Mouse (Mus musculus): Measurements from ENCODE around the gene Ugt8a. TPM values are rescaled to one million over a fixed set of nuclear protein-coding genes. Genes with fewer than 3 reads are reported as not detected.

The Ugt8a gene
- polyA plus RNA-seq (2016; fragmentation: Nextera tagmentation; extraction: Ambion mirVana): 0.99 and 1.4 TPM in 2 replicates

DNA sequence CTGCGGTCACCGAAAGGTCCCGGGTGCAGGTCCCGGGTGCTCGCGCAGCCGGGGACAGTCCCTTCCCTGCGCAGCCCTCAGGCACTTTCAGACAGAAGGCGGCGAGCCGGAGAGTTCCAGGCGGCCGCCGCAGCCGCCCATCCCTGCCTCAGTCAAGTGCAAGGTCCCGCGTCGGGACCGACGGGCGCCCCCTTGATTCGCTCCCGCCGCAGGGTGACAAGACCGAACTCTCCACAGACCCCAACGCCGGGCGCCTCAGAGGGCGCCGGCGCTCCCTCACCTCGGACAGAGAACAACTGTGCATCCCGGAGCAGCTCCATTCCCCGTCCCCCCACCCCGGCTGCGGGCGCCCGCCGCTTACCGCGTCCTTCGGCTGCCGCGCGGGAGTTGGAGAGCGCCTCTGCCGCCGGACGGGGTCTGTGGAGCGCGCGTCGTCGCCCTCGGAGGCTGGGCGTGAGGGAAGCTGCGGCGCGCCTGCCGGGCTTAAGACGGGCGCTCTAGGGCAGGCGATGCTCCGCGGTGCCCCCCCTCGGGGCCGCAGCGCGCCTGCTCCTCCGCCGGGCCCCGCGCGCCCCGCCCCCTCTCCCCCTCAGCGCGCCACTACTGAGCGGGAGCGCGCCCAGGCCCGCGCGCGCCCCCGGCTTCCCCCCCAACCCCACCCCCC is at the start of gene Ugt8a:
Ugt8a (minus strand) TSS at position 528 of the 664 bp plus-strand sequence.
- Histone ChIP-seq H3K4me3 (peak within 1 kb of the TSS; percentile 69), H3K36me3 (replicated peaks) (no peaks in the 10 kb centered on the region), H3K27ac (replicated peaks) (peak within 1 kb of the TSS; percentile 59), H3K27me3 (replicated peaks; ENCODE audit: low read depth, poor library complexity, severe bottlenecking) (peaks cover 55% of the 10 kb centered on the region), H3K4me1 (peaks cover 19% of the 10 kb centered on the region), H3K9me3 (no peaks in the 10 kb centered on the region)
- WGBS: under 1% methylated on average over 84 of the region's 85 CpGs
- peak; percentile 66 for DNase-seq (ENCODE audit: low spot score)

DNA sequence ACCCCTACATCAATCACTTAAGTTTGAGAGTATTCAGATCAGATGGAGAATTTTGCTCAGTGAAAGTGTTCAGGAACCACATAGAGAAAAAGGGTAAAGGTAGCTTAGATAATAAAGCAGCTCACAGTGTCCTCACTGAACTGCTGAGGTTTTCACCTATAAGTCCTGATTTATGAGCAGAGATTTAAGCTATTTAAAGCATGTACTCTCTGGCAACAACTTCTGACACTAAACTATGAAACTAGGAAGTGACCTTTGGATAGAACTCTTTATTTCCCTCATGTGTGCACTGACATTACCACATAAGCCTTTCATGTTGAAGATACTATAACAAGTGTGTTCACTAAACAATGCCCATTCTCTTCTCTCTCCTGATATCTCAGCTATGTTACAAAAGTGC is 48.2 kb upstream of the Ugt8a start:
- Histone ChIP-seq H3K9me3 (no peaks in the 10 kb centered on the region), H3K4me3 (no peak overlapping the region), H3K27me3 (replicated peaks; ENCODE audit: low read depth, poor library complexity, severe bottlenecking) (no peaks in the 10 kb centered on the region), H3K36me3 (replicated peaks) (no peaks in the 10 kb centered on the region), H3K27ac (replicated peaks) (no peak overlapping the region), H3K4me1 (no peaks in the 10 kb centered on the region)
- no peak for DNase-seq (ENCODE audit: low spot score)

GRCm38 (mm10) chr3:125983707-125984420 is 45.4 kb upstream of the Ugt8a start:
- H3K9me3 ChIP-seq: no peaks in the 10 kb centered on the region
- no peak for DNase-seq (ENCODE audit: low spot score)
- WGBS: 86% methylated on average over 2 of the region's 2 CpGs

GRCm38 (mm10) chr3:125979475-125979874 is 41.1 kb upstream of the Ugt8a start:
- H3K4me1 ChIP-seq: no peaks in the 10 kb centered on the region
- 89% methylated on average over 3 of the region's 3 CpGs for WGBS
- no peak for DNase-seq (ENCODE audit: low spot score)
- H3K4me3 ChIP-seq: no peak overlapping the region
- H3K27ac ChIP-seq (replicated peaks): no peak overlapping the region
- H3K27me3 ChIP-seq (replicated peaks; ENCODE audit: low read depth, poor library complexity, severe bottlenecking): no peaks in the 10 kb centered on the region
- no peaks in the 10 kb centered on the region for H3K36me3 ChIP-seq (replicated peaks)
- no peaks in the 10 kb centered on the region for H3K9me3 ChIP-seq

More at GRCm38 (mm10) chr3:125983707-125984420, 45.4 kb upstream of the Ugt8a start:
- Histone ChIP-seq H3K4me1 (no peaks in the 10 kb centered on the region), H3K27ac (replicated peaks) (no peak overlapping the region), H3K4me3 (no peak overlapping the region), H3K36me3 (replicated peaks) (no peaks in the 10 kb centered on the region), H3K27me3 (replicated peaks; ENCODE audit: low read depth, poor library complexity, severe bottlenecking) (no peaks in the 10 kb centered on the region)

- no peaks in the 10 kb centered on the region for H3K9me3 ChIP-seq
- DNase-seq (ENCODE audit: low spot score): no peak
- no peak overlapping the region for H3K27ac ChIP-seq (replicated peaks)
- H3K4me3 ChIP-seq: no peak overlapping the region
- H3K27me3 ChIP-seq (replicated peaks; ENCODE audit: low read depth, poor library complexity, severe bottlenecking): no peaks in the 10 kb centered on the region
- no peaks in the 10 kb centered on the region for H3K36me3 ChIP-seq (replicated peaks)
- WGBS: 70% methylated on average over 4 of the region's 4 CpGs
- no peaks in the 10 kb centered on the region for H3K4me1 ChIP-seq
These were observed 37.5 kb upstream of the Ugt8a start for GRCm38 (mm10) chr3:125975899-125976298.

- WGBS: 60% methylated on average over 4 of the region's 4 CpGs
- Histone ChIP-seq H3K27ac (replicated peaks) (no peak overlapping the region), H3K4me3 (no peak overlapping the region), H3K4me1 (no peaks in the 10 kb centered on the region), H3K36me3 (replicated peaks) (no peaks in the 10 kb centered on the region), H3K27me3 (replicated peaks; ENCODE audit: low read depth, poor library complexity, severe bottlenecking) (no peaks in the 10 kb centered on the region), H3K9me3 (no peaks in the 10 kb centered on the region)
- no peak for DNase-seq (ENCODE audit: low spot score)
These were observed 31.0 kb upstream of the Ugt8a start for GRCm38 (mm10) chr3:125969458-125969857.

DNA sequence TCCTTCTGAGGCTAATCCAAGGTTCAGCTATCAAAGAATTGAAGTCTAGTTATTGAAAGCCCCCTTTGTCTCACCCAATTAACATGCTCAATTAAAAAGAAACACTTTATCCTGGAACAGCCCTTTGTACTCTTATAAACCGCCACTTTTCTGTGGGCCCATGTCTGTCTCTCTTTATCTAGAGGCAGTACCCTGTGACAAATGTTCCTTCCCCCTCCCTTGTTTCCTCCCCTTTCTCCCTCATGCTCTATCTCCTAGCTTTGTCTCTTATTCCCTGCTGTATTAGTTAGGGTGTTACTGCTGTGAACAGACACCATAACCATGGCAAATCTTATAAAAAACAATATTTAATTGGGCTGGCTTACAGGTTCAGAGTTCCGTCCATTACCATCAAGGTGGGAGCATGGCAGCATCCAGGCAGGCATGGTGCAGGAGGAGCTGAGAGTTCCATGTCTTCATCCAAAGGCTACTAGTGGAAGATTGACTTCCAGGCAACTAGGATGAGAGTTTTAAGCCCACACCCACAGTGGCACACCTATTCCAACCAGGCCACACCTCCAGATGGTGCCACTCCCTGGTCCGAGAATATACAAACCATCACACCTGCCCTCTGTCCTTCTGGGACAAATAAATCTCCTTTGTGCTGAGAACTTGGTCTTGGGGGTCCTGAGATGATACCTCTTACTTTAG is 17.9 kb upstream of the Ugt8a start:
- DNase-seq (ENCODE audit: low spot score): no peak
- Histone ChIP-seq H3K36me3 (replicated peaks) (no peaks in the 10 kb centered on the region), H3K4me3 (no peak overlapping the region), H3K9me3 (no peaks in the 10 kb centered on the region), H3K27ac (replicated peaks) (no peak overlapping the region), H3K4me1 (no peaks in the 10 kb centered on the region), H3K27me3 (replicated peaks; ENCODE audit: low read depth, poor library complexity, severe bottlenecking) (no peaks in the 10 kb centered on the region)
- WGBS: 71% methylated on average over 3 of the region's 3 CpGs

DNA sequence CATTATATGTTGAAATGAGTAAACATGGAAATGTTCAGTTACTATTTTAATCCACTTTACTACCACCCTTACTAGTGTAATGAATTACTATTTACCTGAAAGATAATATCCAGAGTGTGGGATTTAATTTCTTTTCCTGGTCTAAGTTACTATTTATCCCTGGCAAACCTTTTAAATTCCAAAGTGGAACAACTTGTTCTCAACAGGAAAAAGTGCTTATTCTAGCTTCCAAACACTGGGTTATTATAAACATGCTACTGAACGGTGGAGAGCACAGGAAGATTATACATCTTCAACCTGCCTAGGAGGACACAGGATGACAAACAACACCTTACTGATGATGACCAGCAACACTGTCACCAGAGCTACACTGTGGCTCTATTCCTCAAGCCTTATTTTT is 16.5 kb upstream of the Ugt8a start:
- Histone ChIP-seq H3K9me3 (no peaks in the 10 kb centered on the region), H3K4me1 (no peaks in the 10 kb centered on the region), H3K4me3 (no peak overlapping the region), H3K36me3 (replicated peaks) (no peaks in the 10 kb centered on the region), H3K27ac (replicated peaks) (no peak overlapping the region), H3K27me3 (replicated peaks; ENCODE audit: low read depth, poor library complexity, severe bottlenecking) (no peaks in the 10 kb centered on the region)
- WGBS: 79% methylated on average over 1 of the region's 1 CpGs
- DNase-seq (ENCODE audit: low spot score): no peak

DNA sequence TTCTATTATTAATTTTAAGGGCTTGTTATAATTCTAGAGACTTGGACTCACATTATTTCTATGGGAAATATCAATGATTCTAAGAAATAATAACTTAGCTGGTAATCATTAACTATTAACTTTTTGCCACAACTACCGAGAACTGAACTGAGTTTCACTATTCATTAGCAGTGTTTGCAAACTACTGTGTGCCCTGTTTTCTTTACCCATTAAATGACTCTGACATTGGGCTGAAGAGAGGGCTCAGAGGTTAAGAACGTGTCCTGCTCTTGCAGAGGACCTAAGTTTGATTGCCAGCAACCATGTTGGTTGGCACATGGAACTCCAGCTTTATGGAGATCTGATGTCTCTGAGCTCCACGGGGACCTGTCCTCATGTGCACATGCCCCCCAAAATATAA is 2.4 kb upstream of the Ugt8a start:
- no peak for DNase-seq (ENCODE audit: low spot score)
- Histone ChIP-seq H3K27me3 (replicated peaks; ENCODE audit: low read depth, poor library complexity, severe bottlenecking) (peaks cover 48% of the 10 kb centered on the region), H3K27ac (replicated peaks) (no peak overlapping the region), H3K36me3 (replicated peaks) (no peaks in the 10 kb centered on the region), H3K4me1 (peaks cover 19% of the 10 kb centered on the region), H3K4me3 (no peak overlapping the region), H3K9me3 (no peaks in the 10 kb centered on the region)
- WGBS: 78% methylated on average over 3 of the region's 3 CpGs

DNA sequence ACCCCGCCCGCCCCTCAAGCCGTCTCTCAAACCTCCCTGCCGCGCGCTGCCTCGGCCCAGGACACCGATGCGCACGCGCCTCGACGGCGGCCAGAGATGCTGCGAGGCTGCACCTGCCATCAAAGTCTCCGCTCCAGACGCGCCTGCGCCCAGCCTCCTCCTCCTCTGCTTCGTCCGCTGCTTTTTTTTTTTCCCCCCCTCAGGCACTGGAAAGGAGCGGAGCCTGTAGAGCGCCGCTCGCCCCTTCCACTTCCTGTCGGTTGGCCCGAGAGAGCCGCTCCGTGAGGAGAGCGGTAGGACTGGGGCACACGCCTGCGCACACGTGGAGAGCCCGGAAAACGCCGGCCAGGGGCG is 314 bp upstream of the Ugt8a start:
- Histone ChIP-seq H3K36me3 (replicated peaks) (no peaks in the 10 kb centered on the region), H3K4me1 (peaks cover 19% of the 10 kb centered on the region), H3K27ac (replicated peaks) (no peak overlapping the region), H3K27me3 (replicated peaks; ENCODE audit: low read depth, poor library complexity, severe bottlenecking) (peaks cover 55% of the 10 kb centered on the region), H3K9me3 (no peaks in the 10 kb centered on the region), H3K4me3 (peak overlapping the region; percentile 69)
- no peak for DNase-seq (ENCODE audit: low spot score)
- under 1% methylated on average over 34 of the region's 37 CpGs for WGBS

GRCm38 (mm10) chr3:125937536-125938091 is 805 bp downstream of the Ugt8a start:
- H3K27ac ChIP-seq (replicated peaks): peak overlapping the region; percentile 59; the same call in 1 of the 2 replicates

GRCm38 (mm10) chr3:125935796-125936195 is 2.6 kb downstream of the Ugt8a start:
- no peak for DNase-seq (ENCODE audit: low spot score)
- Histone ChIP-seq H3K9me3 (no peaks in the 10 kb centered on the region), H3K4me3 (no peak overlapping the region), H3K4me1 (peaks cover 19% of the 10 kb centered on the region), H3K36me3 (replicated peaks) (no peaks in the 10 kb centered on the region), H3K27ac (replicated peaks) (no peak overlapping the region), H3K27me3 (replicated peaks; ENCODE audit: low read depth, poor library complexity, severe bottlenecking) (peaks cover 53% of the 10 kb centered on the region)

More at GRCm38 (mm10) chr3:125937536-125938091, 805 bp downstream of the Ugt8a start:
- DNase-seq (ENCODE audit: low spot score): peak; percentile 56
- no peaks in the 10 kb centered on the region for H3K9me3 ChIP-seq
- peak overlapping the region; percentile 69 for H3K4me3 ChIP-seq
- peaks cover 55% of the 10 kb centered on the region for H3K27me3 ChIP-seq (replicated peaks; ENCODE audit: low read depth, poor library complexity, severe bottlenecking)
- peaks cover 19% of the 10 kb centered on the region for H3K4me1 ChIP-seq
- H3K36me3 ChIP-seq (replicated peaks): no peaks in the 10 kb centered on the region
- 1% methylated on average over 42 of the region's 43 CpGs for WGBS
